Mouse (Mus musculus) MEL (cell line): ENCODE results near the gene Setd4. TPM values are rescaled to one million over a fixed set of nuclear protein-coding genes. Genes with fewer than 3 reads are reported as not detected.

ENCODE experiments used
- DNase-seq: peaks from one replicate; pipeline ENCODE4 v3.0.0; 2011; ENCODE audit warnings: low read depth, low spot score
- H3K27ac ChIP-seq: 2 replicates; pipeline ENCODE4 v1.5.1; 2012; ENCODE audit warnings: low read depth, mild to moderate bottlenecking, control low read depth, low read length, moderate library complexity; ENCODE audit not compliant: control insufficient read depth
- H3K27me3 ChIP-seq, 2 experiments: fragments of 150-350 bp in 1 of 2; sonication (generic) in 1 of 2; 2 replicates each; pipeline ENCODE4 v1.6.1; 2012; ENCODE audit warnings: low read length in 2 of 2, mild to moderate bottlenecking in 2 of 2, improper control_type of control experiment in 1 of 2, moderate library complexity in 1 of 2; ENCODE audit not compliant: insufficient read depth in 2 of 2, control insufficient read depth in 1 of 2
- H3K36me3 ChIP-seq, 2 experiments: 2 replicates each; pipeline ENCODE4 v1.6.1; 2012 to 2014; ENCODE audit warnings: low read length in 2 of 2, improper control_type of control experiment in 1 of 2, inconsistent platforms in 1 of 2, mild to moderate bottlenecking in 1 of 2; ENCODE audit not compliant: insufficient read depth in 2 of 2, control insufficient read depth in 1 of 2
- H3K4me1 ChIP-seq, 2 experiments: fragments of 150-350 bp in 1 of 2; sonication (generic) in 1 of 2; 2 replicates each; pipeline ENCODE4 v1.6.1; 2012; ENCODE audit warnings: low read length in 2 of 2, improper control_type of control experiment in 1 of 2, mild to moderate bottlenecking in 1 of 2; ENCODE audit not compliant: insufficient read depth in 2 of 2, control insufficient read depth in 1 of 2
- H3K4me3 ChIP-seq, 2 experiments: fragments of 150-350 bp in 1 of 2; sonication (generic) in 1 of 2; 2 replicates each; pipeline ENCODE4 v1.5.1; 2012; ENCODE audit warnings: low read depth in 2 of 2, low read length in 2 of 2, mild to moderate bottlenecking in 2 of 2, moderate library complexity in 2 of 2, control low read depth in 1 of 2, improper control_type of control experiment in 1 of 2; ENCODE audit not compliant: control insufficient read depth in 1 of 2, insufficient read depth in 1 of 2
- H3K79me2 ChIP-seq: 2 replicates; pipeline ENCODE4 v1.6.1; 2012; ENCODE audit warnings: mild to moderate bottlenecking, low read length, moderate library complexity; ENCODE audit not compliant: control insufficient read depth, poor library complexity, insufficient read depth
- H3K9ac ChIP-seq: 2 replicates; pipeline ENCODE4 v1.6.1; 2012; ENCODE audit warnings: low read depth, mild to moderate bottlenecking, control low read depth, low read length, moderate library complexity; ENCODE audit not compliant: control insufficient read depth, poor library complexity, severe bottlenecking
- H3K9me3 ChIP-seq: fragments of 150-350 bp; sonication (generic); replicated peaks from 2 replicates; pipeline ENCODE4 v1.6.1; 2012; ENCODE audit warnings: mild to moderate bottlenecking, low read length, improper control_type of control experiment, moderate library complexity; ENCODE audit not compliant: insufficient read depth
- CHD2 ChIP-seq: IDR thresholded peaks from 2 replicates; pipeline ENCODE4 v1.6.1; 2011; ENCODE audit warnings: low read length, improper control_type of control experiment
- CTCF ChIP-seq, 3 experiments: IDR thresholded peaks in 2 of 3; conservative IDR thresholded peaks in 1 of 3; 2 replicates each; pipeline ENCODE4 v1.5.1; 2011 to 2012; ENCODE audit warnings: low read length in 3 of 3, low read depth in 2 of 3, mild to moderate bottlenecking in 2 of 3, improper control_type of control experiment in 1 of 3, inconsistent platforms in 1 of 3, mixed read lengths in 1 of 3, moderate library complexity in 1 of 3; ENCODE audit not compliant: control insufficient read depth in 1 of 3, insufficient read depth in 1 of 3, poor library complexity in 1 of 3, severe bottlenecking in 1 of 3
- E2F4 ChIP-seq: IDR thresholded peaks from 2 replicates; pipeline ENCODE4 v1.6.1; 2011; ENCODE audit warnings: low read depth, low read length, improper control_type of control experiment, borderline replicate concordance
- ELF1 ChIP-seq: IDR thresholded peaks from 2 replicates; pipeline ENCODE4 v1.6.1; 2014; ENCODE audit warnings: low read depth, mild to moderate bottlenecking, inconsistent platforms, low read length, improper control_type of control experiment, moderate library complexity
- EP300 ChIP-seq, 2 experiments: IDR thresholded peaks; 2 replicates each; pipeline ENCODE4 v1.6.1; 2011; ENCODE audit warnings: improper control_type of control experiment in 2 of 2, low read length in 2 of 2, low read depth in 1 of 2, mild to moderate bottlenecking in 1 of 2
- GABPA ChIP-seq: IDR thresholded peaks from 2 replicates; pipeline ENCODE4 v1.6.1; 2012; ENCODE audit warnings: low read depth, mild to moderate bottlenecking, inconsistent platforms, low read length, improper control_type of control experiment, moderate library complexity
- HCFC1 ChIP-seq: IDR thresholded peaks from 2 replicates; pipeline ENCODE4 v1.6.1; 2012; ENCODE audit warnings: low read depth, mild to moderate bottlenecking, inconsistent platforms, low read length, improper control_type of control experiment, moderate library complexity
- JUND ChIP-seq: IDR thresholded peaks from 2 replicates; pipeline ENCODE4 v1.6.1; 2011; ENCODE audit warnings: low read depth, mild to moderate bottlenecking, improper control_type of control experiment, low read length
- KAT2A ChIP-seq: conservative IDR thresholded peaks from 2 replicates; pipeline ENCODE4 v1.6.1; 2012; ENCODE audit warnings: low read depth, low read length, improper control_type of control experiment, inconsistent platforms
- MAFK ChIP-seq: IDR thresholded peaks from 2 replicates; pipeline ENCODE4 v1.6.1; 2011; ENCODE audit warnings: low read depth, mild to moderate bottlenecking, low read length, improper control_type of control experiment, borderline replicate concordance
- MAX ChIP-seq: IDR thresholded peaks from 2 replicates; pipeline ENCODE4 v1.6.1; 2011; ENCODE audit warnings: low read length, improper control_type of control experiment
- MEF2A ChIP-seq: IDR thresholded peaks from 2 replicates; pipeline ENCODE4 v1.6.1; 2014; ENCODE audit warnings: low read depth, mild to moderate bottlenecking, inconsistent platforms, low read length, improper control_type of control experiment; ENCODE audit not compliant: poor library complexity, insufficient replicate concordance, severe bottlenecking; ENCODE audit errors: extremely low read depth
- MYB ChIP-seq: IDR thresholded peaks from 2 replicates; pipeline ENCODE4 v1.6.1; 2011; ENCODE audit warnings: mild to moderate bottlenecking, low read depth, low read length, improper control_type of control experiment
- NELFE ChIP-seq: IDR thresholded peaks from 2 replicates; pipeline ENCODE4 v1.6.1; 2011; ENCODE audit warnings: low read depth, low read length, improper control_type of control experiment
- NRF1 ChIP-seq: IDR thresholded peaks from 2 replicates; pipeline ENCODE4 v1.6.1; 2014; ENCODE audit warnings: low read depth, mild to moderate bottlenecking, inconsistent platforms, low read length, improper control_type of control experiment, moderate library complexity; ENCODE audit not compliant: poor library complexity, insufficient read depth, severe bottlenecking
- POLR2A ChIP-seq, 2 experiments: IDR thresholded peaks; 2 replicates each; pipeline ENCODE4 v1.6.1; 2011 to 2012; ENCODE audit warnings: low read length in 2 of 2, mild to moderate bottlenecking in 2 of 2, control low read depth in 1 of 2, improper control_type of control experiment in 1 of 2, low read depth in 1 of 2, moderate library complexity in 1 of 2; ENCODE audit not compliant: control insufficient read depth in 1 of 2, insufficient read depth in 1 of 2, poor library complexity in 1 of 2
- POLR2AphosphoS2 ChIP-seq: IDR thresholded peaks from 2 replicates; pipeline ENCODE4 v1.6.1; 2011; ENCODE audit warnings: low read length, improper control_type of control experiment
- POLR2AphosphoS5 ChIP-seq: IDR thresholded peaks from 2 replicates; pipeline ENCODE4 v1.6.1; 2012; ENCODE audit warnings: low read depth, borderline replicate concordance, mild to moderate bottlenecking, inconsistent platforms, low read length, moderate library complexity, mixed read lengths
- RAD21 ChIP-seq: IDR thresholded peaks from 2 replicates; pipeline ENCODE4 v1.6.1; 2011; ENCODE audit warnings: mild to moderate bottlenecking, low read depth, low read length, improper control_type of control experiment
- RCOR1 ChIP-seq: IDR thresholded peaks from 2 replicates; pipeline ENCODE4 v1.6.1; 2012; ENCODE audit warnings: low read depth, mild to moderate bottlenecking, inconsistent platforms, low read length, improper control_type of control experiment
- SIN3A ChIP-seq: IDR thresholded peaks from 2 replicates; pipeline ENCODE4 v1.6.1; 2012; ENCODE audit warnings: low read length, improper control_type of control experiment, inconsistent platforms
- TAL1 ChIP-seq: IDR thresholded peaks from 2 replicates; pipeline ENCODE4 v1.6.1; 2012; ENCODE audit warnings: mild to moderate bottlenecking, inconsistent platforms, low read length, moderate library complexity, mixed read lengths
- UBTF ChIP-seq: IDR thresholded peaks from 2 replicates; pipeline ENCODE4 v1.6.1; 2012; ENCODE audit warnings: low read depth, mild to moderate bottlenecking, inconsistent platforms, low read length, improper control_type of control experiment, moderate library complexity, borderline replicate concordance; ENCODE audit not compliant: insufficient read depth
- USF1 ChIP-seq: IDR thresholded peaks from 2 replicates; pipeline ENCODE4 v1.6.1; 2014; ENCODE audit warnings: low read depth, mild to moderate bottlenecking, inconsistent platforms, low read length, improper control_type of control experiment, moderate library complexity
- USF2 ChIP-seq, 2 experiments: IDR thresholded peaks; 2 replicates each; pipeline ENCODE4 v1.6.1; 2011 to 2012; ENCODE audit warnings: improper control_type of control experiment in 2 of 2, low read length in 2 of 2, borderline replicate concordance in 1 of 2, inconsistent platforms in 1 of 2, low read depth in 1 of 2, mild to moderate bottlenecking in 1 of 2; ENCODE audit not compliant: insufficient read depth in 1 of 2
- polyA plus RNA-seq, 2 experiments: library from polyadenylated mRNA; stranded (reverse) in 1 of 2; unstranded in 1 of 2; fragments of >175 nt in 1 of 2; fragments of >200 nt in 1 of 2; gene quantifications; 2 replicates each; pipeline versions ENCODE4 v1.2.1 to v1.2.4; 2012; ENCODE audit warnings: low replicate concordance in 2 of 2, low read depth in 1 of 2; ENCODE audit not compliant: insufficient read length in 2 of 2, insufficient read depth in 1 of 2, missing spikeins in 1 of 2
- total RNA-seq: library from RNA; depleted of rRNA; stranded (reverse); fragments of 300-350 nt; gene quantifications from 2 replicates; pipeline ENCODE4 v1.2.3, GENCODE M21; 2012

Setd4 gene
- total and polyA plus RNA-seq, 3 experiments, result 14.1 to 19.1 TPM; not detected in 1

DNA sequence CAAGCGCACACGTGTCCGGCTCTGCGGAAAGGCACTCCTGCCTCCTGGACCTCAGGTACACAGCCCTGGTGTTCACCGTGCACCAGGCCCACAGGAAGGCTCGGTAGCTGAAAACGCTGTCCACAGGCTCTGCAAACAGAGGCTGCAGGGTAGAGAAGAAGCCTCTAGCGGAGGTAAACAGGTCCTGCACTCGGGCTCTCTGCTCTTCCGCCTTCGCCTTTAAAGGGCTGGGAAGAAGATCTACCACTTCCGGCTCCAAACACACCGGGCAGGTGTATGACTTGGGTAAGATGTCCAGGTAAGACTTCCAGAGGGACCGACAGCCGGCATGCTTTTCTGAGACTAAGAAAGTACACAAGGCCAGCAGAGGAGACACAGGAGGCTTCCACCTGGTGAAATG lies 12.9 kb downstream of the Setd4 start:
- no peak overlapping the region for H3K27ac ChIP-seq
- no peak for DNase-seq
- no peaks in the 10 kb centered on the region for H3K4me1 ChIP-seq
- no peak overlapping the region for H3K4me3 ChIP-seq
- no peaks in the 10 kb centered on the region for H3K79me2 ChIP-seq
- no peaks in the 10 kb centered on the region; a peak in 1 of 4 replicates for H3K36me3 ChIP-seq
- TF ChIP-seq MYB (no peak), CTCF (IDR thresholded peaks at IDR 0.05 in 2 of 3, conservative IDR thresholded peaks at IDR 0.05 in 1 of 3; ENCODE audit: control insufficient read depth in 1 of 3, insufficient read depth in 1 of 3, low read depth in 2 of 3, low read length in 3 of 3, poor library complexity in 1 of 3, severe bottlenecking in 1 of 3) (no peak), RAD21 (no peak), TAL1 (no peak), UBTF (no peak), NRF1 (no peak), MEF2A (no peak), SIN3A (no peak), CHD2 (no peak), EP300 (IDR thresholded peaks at IDR 0.05; ENCODE audit: low read depth in 1 of 2, low read length in 2 of 2) (no peak), RCOR1 (no peak), POLR2A (IDR thresholded peaks at IDR 0.05; ENCODE audit: control insufficient read depth in 1 of 2, insufficient read depth in 1 of 2, low read depth in 1 of 2, low read length in 2 of 2, poor library complexity in 1 of 2) (no peak), GABPA (no peak)
- H3K9ac ChIP-seq, result no peak overlapping the region
- H3K9me3 ChIP-seq, result no peaks in the 10 kb centered on the region
- H3K27me3 ChIP-seq, result no peaks in the 10 kb centered on the region

DNA sequence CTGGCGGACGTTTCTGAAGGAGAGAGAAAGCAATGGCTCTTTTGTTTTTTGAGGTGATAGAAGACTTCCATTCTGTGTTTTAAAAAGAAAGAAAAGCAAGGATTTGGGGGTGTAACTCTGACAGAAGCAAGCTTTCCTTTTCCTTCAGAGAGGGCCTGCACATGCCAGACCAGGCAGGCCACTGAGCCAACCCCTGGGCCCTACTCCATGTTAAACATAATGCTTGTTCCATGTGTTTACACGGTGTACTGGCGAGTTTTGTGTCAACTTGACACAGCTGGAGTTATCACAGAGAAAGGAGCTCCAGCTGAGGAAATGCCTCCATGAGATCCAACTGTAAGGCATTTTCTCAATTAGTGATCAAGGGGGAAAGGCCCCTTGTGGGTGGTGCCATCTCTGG lies 15.6 kb downstream of the Setd4 start:
- no peaks in the 10 kb centered on the region for H3K9me3 ChIP-seq
- no peak for DNase-seq
- no peak overlapping the region for H3K27ac ChIP-seq
- no peak overlapping the region for H3K9ac ChIP-seq
- no peaks in the 10 kb centered on the region; a peak in 1 of 4 replicates for H3K36me3 ChIP-seq
- no peaks in the 10 kb centered on the region for H3K4me1 ChIP-seq
- no peaks in the 10 kb centered on the region for H3K79me2 ChIP-seq
- H3K27me3 ChIP-seq, result no peaks in the 10 kb centered on the region
- H3K4me3 ChIP-seq, result no peak overlapping the region
- TF ChIP-seq MAX (no peak), NELFE (no peak), NRF1 (no peak), KAT2A (no peak), GABPA (no peak), POLR2AphosphoS2 (no peak)

DNA sequence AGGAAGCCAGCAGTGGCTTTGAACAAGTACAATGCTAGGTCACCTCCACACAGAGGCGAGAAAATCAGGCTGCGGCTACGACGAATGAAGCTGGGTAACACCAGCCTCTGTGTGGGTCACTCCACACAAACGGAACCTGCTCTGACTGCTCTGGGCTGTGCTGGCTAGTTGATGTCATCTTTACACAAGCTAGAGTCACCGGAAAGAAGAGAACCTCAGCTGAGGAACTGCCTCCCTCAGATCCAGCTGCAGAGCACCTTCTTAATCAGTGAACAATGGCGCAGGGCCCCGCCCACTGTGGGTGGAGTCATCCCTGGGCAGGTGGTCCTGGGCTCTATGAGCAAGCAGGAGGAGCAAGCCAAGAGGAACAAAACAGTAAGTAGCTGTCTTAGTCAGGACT lies 17.5 kb downstream of the Setd4 start:
- Histone ChIP-seq H3K9ac (no peak overlapping the region), H3K27ac (no peak overlapping the region), H3K9me3 (no peaks in the 10 kb centered on the region), H3K36me3 (no peaks in the 10 kb centered on the region), H3K4me3 (no peak overlapping the region), H3K27me3 (no peaks in the 10 kb centered on the region), H3K4me1 (no peaks in the 10 kb centered on the region), H3K79me2 (no peaks in the 10 kb centered on the region)
- DNase-seq, result peak; percentile 34
- TF ChIP-seq MAX, result no peak
- TF ChIP-seq CTCF (IDR thresholded peaks at IDR 0.05 in 2 of 3, conservative IDR thresholded peaks at IDR 0.05 in 1 of 3; ENCODE audit: control insufficient read depth in 1 of 3, insufficient read depth in 1 of 3, low read depth in 2 of 3, low read length in 3 of 3, poor library complexity in 1 of 3, severe bottlenecking in 1 of 3), result no peak
- no peak for TF ChIP-seq POLR2AphosphoS5
- no peak for TF ChIP-seq POLR2AphosphoS2
- TF ChIP-seq USF1, result no peak
- TF ChIP-seq JUND, result no peak
- TF ChIP-seq NELFE, result no peak
- TF ChIP-seq NRF1, result no peak
- no peak for TF ChIP-seq E2F4
- no peak for TF ChIP-seq ELF1
- no peak for TF ChIP-seq MAFK
- no peak for TF ChIP-seq USF2 (IDR thresholded peaks at IDR 0.05; ENCODE audit: borderline replicate concordance in 1 of 2, insufficient read depth in 1 of 2, low read depth in 1 of 2, low read length in 2 of 2)
- TF ChIP-seq MEF2A, result no peak
- TF ChIP-seq HCFC1, result no peak
- TF ChIP-seq UBTF, result no peak
- TF ChIP-seq MYB, result no peak
